Mouse (Mus musculus) cerebellum, postnatal 25 days (tissue): ENCODE measurements around the gene Plek2.
"Not testable (repeated sequence)": the region's sequence is repeated elsewhere in the genome, so short reads cannot be mapped to it uniquely, and the experiment has no call there.

Experiments used
- DNase-seq, 2 experiments: peaks; one replicate each; pipeline ENCODE4 v3.0.0; 2021; ENCODE audit warnings: mixed read lengths in 2 of 2

The Plek2 gene

GRCm38 (mm10) chr12:78906707-78907162, at the start of gene Plek2:
Gene Plek2 (minus strand): TSS chr12:78906964.
- peak; percentile 84 to 91 for DNase-seq

GRCm38 (mm10) chr12:78956405-78956804, 49.6 kb upstream of the Plek2 start:
- no peak for DNase-seq

- peak; percentile 88 to 89 for DNase-seq
These were observed 45.7 kb upstream of the Plek2 start for GRCm38 (mm10) chr12:78952484-78952883.

- DNase-seq, result peak; percentile 71 to 81
These were observed 45.3 kb upstream of the Plek2 start for GRCm38 (mm10) chr12:78952053-78952452.

- DNase-seq, result no peak
These were observed 40.9 kb upstream of the Plek2 start for GRCm38 (mm10) chr12:78947661-78948060.

GRCm38 (mm10) chr12:78947161-78947560, 40.4 kb upstream of the Plek2 start:
- peak in 1 of 2 experiments; percentile 65 for DNase-seq

GRCm38 (mm10) chr12:78942931-78943330, 36.2 kb upstream of the Plek2 start:
- DNase-seq, result peak; percentile 41 to 55

GRCm38 (mm10) chr12:78940081-78940480, 33.3 kb upstream of the Plek2 start:
- DNase-seq, result no peak

- no peak for DNase-seq
These were observed 32.8 kb upstream of the Plek2 start for GRCm38 (mm10) chr12:78939393-78940037.

GRCm38 (mm10) chr12:78936494-78936893, 29.7 kb upstream of the Plek2 start:
- no peak for DNase-seq

- DNase-seq, result no peak
These were observed 23.1 kb upstream of the Plek2 start for GRCm38 (mm10) chr12:78929900-78930299.

GRCm38 (mm10) chr12:78927287-78927686, 20.5 kb upstream of the Plek2 start:
- no peak for DNase-seq

- DNase-seq, result no peak
These were observed 16.9 kb upstream of the Plek2 start for GRCm38 (mm10) chr12:78923539-78924189.

GRCm38 (mm10) chr12:78922977-78923376, 16.2 kb upstream of the Plek2 start:
- not testable (repeated sequence) for DNase-seq

- DNase-seq, result no peak
These were observed 15.3 kb upstream of the Plek2 start for GRCm38 (mm10) chr12:78922058-78922457.

- DNase-seq, result no peak
These were observed 14.7 kb upstream of the Plek2 start for GRCm38 (mm10) chr12:78921421-78921820.

- peak; percentile 70 to 78 for DNase-seq
These were observed 12.4 kb upstream of the Plek2 start for GRCm38 (mm10) chr12:78919079-78919712.

GRCm38 (mm10) chr12:78918227-78919078, 11.7 kb upstream of the Plek2 start:
- peak; percentile 90 to 92 for DNase-seq

- DNase-seq, result no peak
These were observed 9.5 kb upstream of the Plek2 start for GRCm38 (mm10) chr12:78916278-78916677.

GRCm38 (mm10) chr12:78915561-78915960, 8.8 kb upstream of the Plek2 start:
- no peak for DNase-seq

- no peak for DNase-seq
These were observed 7.7 kb upstream of the Plek2 start for GRCm38 (mm10) chr12:78914458-78914857.

- peak in 1 of 2 experiments; percentile 18 for DNase-seq
These were observed 5.1 kb upstream of the Plek2 start for GRCm38 (mm10) chr12:78911707-78912417.
